Mouse (Mus musculus) adrenal gland, postnatal 36 days (tissue): ENCODE data around the gene Actg2. TPM values are rescaled to one million over a fixed set of nuclear protein-coding genes. Genes with fewer than 3 reads are reported as not detected.

Experiments
- DNase-seq, 2 experiments: peaks; one replicate each; pipeline ENCODE4 v3.0.0; 2021; ENCODE audit warnings: mixed read lengths in 1 of 2
- total RNA-seq, 2 experiments: library from RNA; stranded (reverse); gene quantifications; 2 replicates each; pipeline ENCODE4 v1.2.3; 2021

Actg2 gene
- total RNA-seq, 2 experiments from 2014 or later, result 0.30 to 0.76 TPM

GRCm38 (mm10) chr6:83512495-83512894, 23.6 kb downstream of the Actg2 start:
- DNase-seq, result peak; percentile 49 to 72

- DNase-seq, result no peak
Observed at GRCm38 (mm10) chr6:83510210-83510609, 25.9 kb downstream of the Actg2 start.

- peak; percentile 84 to 87 for DNase-seq
Observed at GRCm38 (mm10) chr6:83509442-83509841, 26.6 kb downstream of the Actg2 start.

GRCm38 (mm10) chr6:83507168-83507546, 28.9 kb downstream of the Actg2 start:
- no peak for DNase-seq

GRCm38 (mm10) chr6:83506258-83507167, 29.6 kb downstream of the Actg2 start, which contains the start of gene Dguok:
TSS of gene Dguok (minus strand) at chr6:83506969.
- DNase-seq, result peak; percentile 97 to 98

- no peak for DNase-seq
Observed at GRCm38 (mm10) chr6:83505554-83505953, 30.5 kb downstream of the Actg2 start.

GRCm38 (mm10) chr6:83503361-83503760, 32.7 kb downstream of the Actg2 start:
- DNase-seq, result no peak

- no peak for DNase-seq
Observed at GRCm38 (mm10) chr6:83502656-83503055, 33.4 kb downstream of the Actg2 start.

GRCm38 (mm10) chr6:83501524-83502310, 34.3 kb downstream of the Actg2 start:
- no peak for DNase-seq

- DNase-seq, result no peak
Observed at GRCm38 (mm10) chr6:83500462-83500861, 35.6 kb downstream of the Actg2 start.

- DNase-seq, result no peak
Observed at GRCm38 (mm10) chr6:83499078-83499477, 37.0 kb downstream of the Actg2 start.

- DNase-seq, result peak; percentile 73 to 78
Observed at GRCm38 (mm10) chr6:83496753-83497710, 39.0 kb downstream of the Actg2 start.

GRCm38 (mm10) chr6:83496009-83496752, 39.9 kb downstream of the Actg2 start:
- DNase-seq, result peak; percentile 86 to 92

GRCm38 (mm10) chr6:83490622-83491021, 45.4 kb downstream of the Actg2 start:
- DNase-seq, result no peak

- DNase-seq, result no peak
Observed at GRCm38 (mm10) chr6:83488200-83488599, 47.9 kb downstream of the Actg2 start.

- no peak for DNase-seq
Observed at GRCm38 (mm10) chr6:83487298-83487697, 48.8 kb downstream of the Actg2 start.

- DNase-seq, result no peak
Observed at GRCm38 (mm10) chr6:83485854-83486253, 50.2 kb downstream of the Actg2 start.

GRCm38 (mm10) chr6:83483776-83484175, 52.3 kb downstream of the Actg2 start:
- DNase-seq, result no peak

- no peak for DNase-seq
Observed at GRCm38 (mm10) chr6:83482418-83483085, 53.5 kb downstream of the Actg2 start.

- no peak for DNase-seq
Observed at GRCm38 (mm10) chr6:83480019-83480655, 55.9 kb downstream of the Actg2 start.
